Mouse (Mus musculus): ENCODE measurements around the gene Phactr1. TPM values are rescaled to one million over a fixed set of nuclear protein-coding genes. Genes with fewer than 3 reads are reported as not detected.

Gene Phactr1
- polyA plus RNA-seq, 1 experiment from 2014 or later, result 12.6 TPM

DNA sequence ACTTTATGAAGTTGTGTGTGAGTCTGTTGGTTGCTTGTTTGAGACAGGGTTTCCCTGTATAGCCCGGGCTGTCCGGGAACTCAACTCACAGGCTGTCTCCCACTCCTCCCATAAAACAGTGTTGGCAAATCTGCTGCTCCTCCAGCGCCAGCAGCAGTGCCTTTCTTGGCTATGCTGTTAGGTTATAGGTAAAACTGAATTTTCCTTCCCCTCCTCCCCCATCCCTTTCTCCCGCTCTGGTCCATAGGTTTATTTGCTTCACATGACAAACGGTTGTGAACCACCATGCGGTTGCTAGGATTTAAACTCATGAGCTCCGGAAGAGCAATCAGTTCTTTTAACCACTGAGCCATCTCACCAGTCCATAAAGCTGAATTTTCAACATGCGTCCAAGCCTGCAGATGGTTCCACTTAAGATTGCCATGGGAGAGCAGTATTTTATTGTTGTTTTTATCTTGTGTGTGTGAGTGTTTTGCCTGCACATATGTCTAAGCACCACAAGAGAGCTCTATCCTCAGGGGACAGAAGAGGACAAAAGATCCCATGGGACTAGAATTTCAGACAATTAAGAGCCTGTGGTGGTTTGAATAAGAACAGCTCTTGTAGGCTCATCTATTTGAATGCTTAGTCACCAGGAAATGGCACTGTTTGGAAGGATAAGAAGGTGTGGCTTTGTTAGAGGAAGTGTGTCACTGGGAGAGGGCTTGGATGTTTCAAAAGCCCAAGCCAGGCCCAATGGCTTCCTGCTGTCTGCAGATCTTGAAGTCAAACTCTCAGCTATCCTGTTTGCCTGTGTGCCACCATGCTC is 503.0 kb downstream of the Phactr1 start:
- 53% methylated on average over 8 of the region's 8 CpGs for WGBS
- H3K9me3 ChIP-seq (replicated peaks; ENCODE audit: control insufficient read depth, low read length), result no peaks in the 10 kb centered on the region
- H3K27me3 ChIP-seq (ENCODE audit: control insufficient read depth, insufficient read depth, low read length), result no peaks in the 10 kb centered on the region
- no peaks in the 10 kb centered on the region; the same call in 1 of the 2 replicates for H3K4me1 ChIP-seq (ENCODE audit: control insufficient read depth, insufficient read depth, low read length)
- H3K4me3 ChIP-seq (ENCODE audit: low read depth, low read length), result peak overlapping the region; percentile 17; the same call in 1 of the 2 replicates
- ATAC-seq (replicated peaks; ENCODE audit: insufficient number of reproducible peaks, low FRiP score, low TSS enrichment, low read depth) (peak; percentile 34; the same call in 1 of the 2 replicates), DNase-seq (ENCODE audit: low spot score) (peak; percentile 47)
- no peak overlapping the region for H3K27ac ChIP-seq (replicated peaks; ENCODE audit: low read depth, low read length)
- H3K9ac ChIP-seq (replicated peaks; ENCODE audit: low read length), result peak overlapping the region; percentile 8; the same call in 1 of the 2 replicates
- no peaks in the 10 kb centered on the region for H3K36me3 ChIP-seq (replicated peaks; ENCODE audit: control insufficient read depth, insufficient read depth, low read depth, low read length)
- peak overlapping the region; percentile 40 for H3K4me2 ChIP-seq (ENCODE audit: low read depth, low read length)

- Histone ChIP-seq H3K9me3 (replicated peaks; ENCODE audit: control insufficient read depth, low read length) (no peaks in the 10 kb centered on the region), H3K4me3 (ENCODE audit: low read depth, low read length) (no peak overlapping the region), H3K36me3 (replicated peaks; ENCODE audit: control insufficient read depth, insufficient read depth, low read depth, low read length) (no peaks in the 10 kb centered on the region), H3K4me1 (ENCODE audit: control insufficient read depth, insufficient read depth, low read length) (no peaks in the 10 kb centered on the region; the same call in 1 of the 2 replicates), H3K4me2 (ENCODE audit: low read depth, low read length) (no peak overlapping the region), H3K9ac (replicated peaks; ENCODE audit: low read length) (no peak overlapping the region), H3K27ac (replicated peaks; ENCODE audit: low read depth, low read length) (no peak overlapping the region), H3K27me3 (ENCODE audit: control insufficient read depth, insufficient read depth, low read length) (no peaks in the 10 kb centered on the region)
- 91% methylated on average over 4 of the region's 4 CpGs for WGBS
- ATAC-seq (replicated peaks; ENCODE audit: insufficient number of reproducible peaks, low FRiP score, low TSS enrichment, low read depth) (no peak), DNase-seq (ENCODE audit: low spot score) (no peak)
Measured at GRCm38 (mm10) chr13:43187736-43188135, 507.3 kb downstream of the Phactr1 start.

Data from embryonic facial prominence, embryonic 11.5 days (tissue).